ENCODE assay signal across 11 mouse cellular contexts in the genomic region with DNA sequence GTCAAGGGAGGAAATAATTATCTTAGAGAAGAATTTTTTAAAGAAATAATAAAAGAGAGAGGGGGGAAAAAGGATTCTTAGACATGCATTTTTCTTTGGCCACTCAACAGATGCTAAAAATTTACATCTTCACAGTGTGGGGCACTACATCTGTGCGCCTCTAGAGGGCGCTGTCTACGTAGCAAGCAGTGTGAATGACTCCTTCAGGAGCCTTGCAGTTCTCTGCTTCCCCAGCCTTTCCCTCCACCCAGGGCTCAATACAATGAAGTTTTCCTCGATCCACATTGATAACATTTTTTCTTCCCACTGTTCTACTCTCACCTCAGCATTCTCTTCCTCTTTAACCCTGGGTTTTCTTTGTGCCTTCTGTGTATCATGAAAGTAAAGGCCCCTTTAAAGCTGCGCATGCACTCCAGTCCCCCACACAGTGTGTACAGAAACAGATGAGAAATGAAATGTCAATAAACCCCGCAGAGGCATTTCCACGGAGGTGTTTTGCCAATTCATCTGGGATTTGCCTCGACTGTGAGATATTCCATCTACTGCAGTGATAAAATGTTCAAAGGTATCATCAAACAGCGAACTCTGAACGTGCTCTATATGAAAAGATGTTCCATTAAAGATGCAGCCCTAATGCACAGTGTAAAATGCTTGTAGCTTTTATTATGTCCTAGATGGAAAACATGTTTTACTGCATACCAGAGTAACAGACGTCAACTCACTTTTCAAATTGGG.
A peak's percentile ranks its signal among the peaks of the same experiment; 100 is the strongest.
DNase-seq lines count a peak whose midpoint lies in the region; ATAC-seq and TF ChIP-seq lines count a peak whose summit lies in the region.
"Had no signal": no experiment of that assay in that cellular context is flagged by ENCODE, and none has a peak within 500 bp of the region (broad histone marks: within the 10 kb centered on the region; RNA-seq: fewer than 3 reads in every experiment).

No protein-coding gene starts in this region.

- no peak overlapping the region; the same call in 1 of the 2 replicates for H3K4me2 ChIP-seq in midbrain, embryonic 16.5 days (ENCODE audit: low read length)
- H3K4me2 ChIP-seq in midbrain, embryonic 11.5 days, result no peak overlapping the region
- H3K4me2 ChIP-seq: intestine, embryonic 15.5 days had no signal

- H3K36me3 ChIP-seq in kidney, adult 2 months (ENCODE audit: control insufficient read depth, insufficient read depth, low read length), result no peaks in the 10 kb centered on the region
- H3K36me3 ChIP-seq in midbrain, embryonic 16.5 days (ENCODE audit: control insufficient read depth, insufficient read depth, low read length), result no peaks in the 10 kb centered on the region
- no peaks in the 10 kb centered on the region for H3K36me3 ChIP-seq in midbrain, embryonic 11.5 days (ENCODE audit: control insufficient read depth, insufficient read depth, low read length)
- H3K36me3 ChIP-seq in small intestine, adult 2 months (ENCODE audit: control insufficient read depth, insufficient read depth, low read length), result no peaks in the 10 kb centered on the region
- H3K36me3 ChIP-seq: intestine, embryonic 15.5 days had no signal

- peak; percentile 60; the same call in 1 of the 2 replicates for ATAC-seq in midbrain, embryonic 16.5 days
- ATAC-seq in midbrain, embryonic 11.5 days (ENCODE audit: low FRiP score), result no peak
- ATAC-seq: intestine, embryonic 15.5 days had no signal

- no peak for TF ChIP-seq POLR2A in kidney, adult 2 months (IDR thresholded peaks at IDR 0.05; ENCODE audit: low read depth, low read length)
- no peak for TF ChIP-seq POLR2A in small intestine, adult 2 months (IDR thresholded peaks at IDR 0.05; ENCODE audit: low read depth, low read length)

- H3K9me3 ChIP-seq in midbrain, embryonic 16.5 days (replicated peaks; ENCODE audit: control insufficient read depth, low read length, poor library complexity, severe bottlenecking), result no peaks in the 10 kb centered on the region
- no peaks in the 10 kb centered on the region for H3K9me3 ChIP-seq in midbrain, embryonic 11.5 days (ENCODE audit: control insufficient read depth, low read length)
- H3K9me3 ChIP-seq: intestine, embryonic 15.5 days had no signal

- intact Hi-C loops in heart, postnatal 10 days (cut with DNase I), result no loop called here

- 57% methylated on average over 11 of the region's 11 CpGs for WGBS in kidney, adult 2 months
- WGBS in midbrain, embryonic 16.5 days, result 55% methylated on average over 11 of the region's 11 CpGs
- 62% methylated on average over 11 of the region's 11 CpGs for WGBS in midbrain, embryonic 11.5 days
- WGBS in small intestine, adult 2 months, result 40% methylated on average over 11 of the region's 11 CpGs

- H3K27me3 ChIP-seq in kidney, adult 2 months (replicated peaks; ENCODE audit: control insufficient read depth, insufficient read depth, low read length), result no peaks in the 10 kb centered on the region
- no peaks in the 10 kb centered on the region for H3K27me3 ChIP-seq in midbrain, embryonic 16.5 days (ENCODE audit: control insufficient read depth, insufficient read depth, low read depth, low read length)
- H3K27me3 ChIP-seq in midbrain, embryonic 11.5 days (ENCODE audit: control insufficient read depth, insufficient read depth, low read length), result no peaks in the 10 kb centered on the region
- no peaks in the 10 kb centered on the region for H3K27me3 ChIP-seq in small intestine, adult 2 months (ENCODE audit: control insufficient read depth, insufficient read depth, low read length)
- H3K27me3 ChIP-seq: intestine, embryonic 15.5 days had no signal

- no peak overlapping the region for H3K27ac ChIP-seq in kidney, adult 2 months (ENCODE audit: insufficient read depth, low read depth, low read length)
- no peak overlapping the region for H3K27ac ChIP-seq in midbrain, embryonic 16.5 days (ENCODE audit: low read length)
- H3K27ac ChIP-seq in midbrain, embryonic 11.5 days (ENCODE audit: low read depth, low read length), result no peak overlapping the region
- no peak overlapping the region for H3K27ac ChIP-seq in small intestine, adult 2 months (ENCODE audit: insufficient read depth, low read depth, low read length)
- H3K27ac ChIP-seq: intestine, embryonic 15.5 days had no signal

- TF ChIP-seq CTCF in kidney, adult 2 months (conservative IDR thresholded peaks at IDR 0.05; ENCODE audit: insufficient read depth, insufficient read length, low read depth, low read length), result 0 out of 2 replicates have a peak, but pooled peaks have one; percentile 34
- TF ChIP-seq CTCF in small intestine, adult 2 months (IDR thresholded peaks at IDR 0.05; ENCODE audit: extremely low read depth, insufficient read length, insufficient replicate concordance, low read depth, low read length), result peak; percentile 7; the same call in 1 of the 2 replicates

- H3K9ac ChIP-seq in midbrain, embryonic 16.5 days (ENCODE audit: low read depth, low read length), result no peak overlapping the region
- no peak overlapping the region for H3K9ac ChIP-seq in midbrain, embryonic 11.5 days (ENCODE audit: low read length)
- H3K9ac ChIP-seq: intestine, embryonic 15.5 days had no signal

- DNase-seq in kidney, adult 2 months, result no peak
- DNase-seq in kidney, adult 18-20 months, result no peak
- DNase-seq in midbrain, embryonic 11.5 days (ENCODE audit: low spot score, missing footprints), result no peak
- DNase-seq in embryo, embryonic 10.5 days (ENCODE audit: low spot score), result peak; percentile 29
- no peak for DNase-seq in heart, adult 8-10 months (ENCODE audit: low spot score)
- no peak for DNase-seq in heart, postnatal 10 days
- DNase-seq: left cerebral cortex, postnatal 4 days; thymus, postnatal 25 days had no signal

- no peaks in the 10 kb centered on the region for H3K4me1 ChIP-seq in kidney, adult 2 months (ENCODE audit: control insufficient read depth, insufficient read depth, low read length)
- no peaks in the 10 kb centered on the region for H3K4me1 ChIP-seq in midbrain, embryonic 16.5 days (ENCODE audit: control insufficient read depth, insufficient read depth, low read length)
- H3K4me1 ChIP-seq in midbrain, embryonic 11.5 days (ENCODE audit: control insufficient read depth, insufficient read depth, low read length), result no peaks in the 10 kb centered on the region
- no peaks in the 10 kb centered on the region for H3K4me1 ChIP-seq in small intestine, adult 2 months (ENCODE audit: control insufficient read depth, insufficient read depth, insufficient read length, low read length)
- H3K4me1 ChIP-seq: intestine, embryonic 15.5 days had no signal

- no peak overlapping the region for H3K4me3 ChIP-seq in kidney, adult 2 months (ENCODE audit: insufficient read depth, low read depth, low read length)
- no peak overlapping the region for H3K4me3 ChIP-seq in midbrain, embryonic 16.5 days (ENCODE audit: low read depth, low read length)
- H3K4me3 ChIP-seq in midbrain, embryonic 11.5 days (ENCODE audit: low read depth, low read length), result no peak overlapping the region
- H3K4me3 ChIP-seq in small intestine, adult 2 months (ENCODE audit: low read depth, low read length), result no peak overlapping the region
- H3K4me3 ChIP-seq: intestine, embryonic 15.5 days had no signal
